Mouse (Mus musculus): Measurements from ENCODE around the gene Col7a1. TPM values are rescaled to one million over a fixed set of nuclear protein-coding genes. Genes with fewer than 3 reads are reported as not detected.

The Col7a1 gene
- total and polyA plus RNA-seq, 3 experiments: 3.1 to 6.6 (median 3.3) TPM

- no peak for DNase-seq
These were observed 32.3 kb downstream of the Col7a1 start, which contains the start of gene Ucn2 for GRCm38 (mm10) chr9:108985710-108986109. TSS of gene Ucn2 (plus strand) at chr9:108986010.

- DNase-seq: peak; percentile 41
These were observed 34.4 kb downstream of the Col7a1 start for GRCm38 (mm10) chr9:108987704-108988350.

GRCm38 (mm10) chr9:108989802-108990461 is 36.5 kb downstream of the Col7a1 start:
- no peak for DNase-seq

- DNase-seq: no peak
These were observed 37.1 kb downstream of the Col7a1 start for GRCm38 (mm10) chr9:108990462-108990820.

- DNase-seq: peak; percentile 98
These were observed 38.2 kb downstream of the Col7a1 start, which contains the start of gene Pfkfb4 for GRCm38 (mm10) chr9:108991428-108992084. TSS of gene Pfkfb4 (plus strand) at chr9:108991778.

- no peak for DNase-seq
These were observed 38.7 kb downstream of the Col7a1 start for GRCm38 (mm10) chr9:108992085-108992469.

- no peak for DNase-seq
These were observed 39.4 kb downstream of the Col7a1 start for GRCm38 (mm10) chr9:108992620-108993361.

GRCm38 (mm10) chr9:108996411-108996810 is 43.0 kb downstream of the Col7a1 start:
- no peak for DNase-seq

- no peak for DNase-seq
These were observed 45.1 kb downstream of the Col7a1 start for GRCm38 (mm10) chr9:108998287-108999166.

- DNase-seq: no peak
These were observed 45.8 kb downstream of the Col7a1 start for GRCm38 (mm10) chr9:108999167-108999526.

GRCm38 (mm10) chr9:109000726-109001125 is 47.3 kb downstream of the Col7a1 start:
- peak; percentile 64 for DNase-seq

GRCm38 (mm10) chr9:109003201-109003600 is 49.8 kb downstream of the Col7a1 start:
- no peak for DNase-seq

- no peak for DNase-seq
These were observed 53.8 kb downstream of the Col7a1 start for GRCm38 (mm10) chr9:109007025-109007780.

GRCm38 (mm10) chr9:109008081-109008480 is 54.7 kb downstream of the Col7a1 start:
- DNase-seq: no peak

GRCm38 (mm10) chr9:109008994-109009635 is 55.7 kb downstream of the Col7a1 start:
- DNase-seq: no peak

GRCm38 (mm10) chr9:109009636-109010315 is 56.4 kb downstream of the Col7a1 start:
- no peak for DNase-seq

GRCm38 (mm10) chr9:109010316-109010690 is 56.9 kb downstream of the Col7a1 start:
- no peak for DNase-seq

- DNase-seq: no peak
These were observed 62.0 kb downstream of the Col7a1 start for GRCm38 (mm10) chr9:109015397-109015796.

GRCm38 (mm10) chr9:109016973-109017604 is 63.7 kb downstream of the Col7a1 start:
- DNase-seq: no peak

Measured in adrenal gland, adult 2 months (tissue).